In genomic region chr3:143729473-143730076, GRCm38 (mm10) we compare ENCODE assay signal across 13 mouse cellular contexts.
"Had no signal": no experiment of that assay in that cellular context is flagged by ENCODE, and none has a peak within 500 bp of the region (broad histone marks: within the 10 kb centered on the region; RNA-seq: fewer than 3 reads in every experiment).

No protein-coding gene starts in this region.

- H3K4me1 ChIP-seq: liver, embryonic 15.5 days; midbrain, embryonic 12.5 days had no signal

- ATAC-seq: lung, postnatal 0 days; midbrain, embryonic 16.5 days had no signal

- H3K9me3 ChIP-seq: liver, embryonic 15.5 days; midbrain, embryonic 12.5 days had no signal

- DNase-seq: kidney, adult 8-10 months; kidney, postnatal 25 days; lung, adult 2 months; lung, postnatal 4 days; right cerebral cortex, adult 18-20 months; right cerebral cortex, postnatal 25 days; thymus, adult 18-20 months; thymus, postnatal 14 days had no signal

- H3K9ac ChIP-seq: liver, embryonic 15.5 days; midbrain, embryonic 12.5 days had no signal

- H3K27me3 ChIP-seq: liver, embryonic 15.5 days; midbrain, embryonic 12.5 days had no signal

- H3K4me3 ChIP-seq: liver, embryonic 15.5 days; midbrain, embryonic 12.5 days had no signal

- H3K4me2 ChIP-seq: liver, embryonic 11.5 days; liver, embryonic 15.5 days; midbrain, embryonic 12.5 days had no signal

- H3K27ac ChIP-seq: liver, embryonic 15.5 days; midbrain, embryonic 12.5 days had no signal

- H3K36me3 ChIP-seq: liver, embryonic 15.5 days; midbrain, embryonic 12.5 days had no signal
